Mouse (Mus musculus): ENCODE data around the gene Phyh.
"Not testable (repeated sequence)": the region's sequence is repeated elsewhere in the genome, so short reads cannot be mapped to it uniquely, and the experiment has no call there.

Phyh gene

DNA sequence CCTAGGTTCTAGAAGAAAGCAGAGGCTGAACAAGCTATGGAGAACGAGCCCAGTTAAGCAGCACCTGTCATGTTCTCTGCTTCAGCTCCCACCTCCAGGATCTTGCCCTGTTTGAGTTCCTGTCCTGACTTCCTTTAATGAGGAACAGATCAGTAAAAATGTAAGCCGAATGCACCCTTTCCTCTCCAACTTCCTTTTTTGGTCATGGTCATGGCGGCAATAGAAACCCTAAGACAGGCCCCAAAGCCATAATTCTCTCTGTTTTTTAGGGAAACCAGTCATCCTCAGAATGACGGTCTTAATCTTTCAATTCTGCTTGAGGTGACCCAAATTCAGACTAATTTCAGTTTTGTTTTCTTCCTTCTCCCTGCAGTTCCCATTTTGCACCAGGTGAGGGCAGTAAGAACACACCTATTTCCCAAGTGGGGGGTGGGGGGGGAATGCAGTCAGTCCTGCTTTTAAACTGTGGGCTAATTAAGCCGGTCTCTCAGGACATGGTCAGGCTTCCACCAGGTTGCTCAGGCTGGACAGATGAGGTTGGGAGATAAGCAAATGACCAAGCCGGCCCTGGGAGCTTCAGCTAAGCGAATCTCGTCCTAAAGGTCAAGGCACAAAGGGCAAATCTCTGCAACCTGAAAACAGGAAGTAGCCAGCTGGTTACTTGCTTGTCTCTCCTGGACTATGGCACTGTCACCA lies 1.3 kb upstream of the Phyh start:
- DNase-seq (ENCODE audit: low spot score), result no peak

DNA sequence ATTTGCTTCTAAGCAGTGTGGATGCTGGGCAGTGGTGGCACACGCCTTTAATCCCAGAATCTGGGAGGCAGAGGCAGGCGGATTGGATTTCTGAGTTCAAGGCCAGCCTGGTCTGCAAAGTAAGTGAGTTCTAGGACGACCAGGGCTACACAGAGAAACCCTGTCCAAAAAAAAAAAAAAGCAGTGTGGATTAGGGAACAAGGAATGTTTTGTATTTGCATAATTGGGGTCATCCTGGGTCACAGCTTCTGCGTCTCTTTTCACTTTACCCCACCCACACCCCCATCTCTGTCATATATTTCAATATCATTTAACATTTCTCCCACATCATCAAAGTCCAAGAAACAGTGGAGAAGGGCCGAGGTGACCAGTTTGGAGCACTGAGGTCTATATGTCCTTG lies 2.2 kb downstream of the Phyh start:
- DNase-seq (ENCODE audit: low spot score), result no peak

DNA sequence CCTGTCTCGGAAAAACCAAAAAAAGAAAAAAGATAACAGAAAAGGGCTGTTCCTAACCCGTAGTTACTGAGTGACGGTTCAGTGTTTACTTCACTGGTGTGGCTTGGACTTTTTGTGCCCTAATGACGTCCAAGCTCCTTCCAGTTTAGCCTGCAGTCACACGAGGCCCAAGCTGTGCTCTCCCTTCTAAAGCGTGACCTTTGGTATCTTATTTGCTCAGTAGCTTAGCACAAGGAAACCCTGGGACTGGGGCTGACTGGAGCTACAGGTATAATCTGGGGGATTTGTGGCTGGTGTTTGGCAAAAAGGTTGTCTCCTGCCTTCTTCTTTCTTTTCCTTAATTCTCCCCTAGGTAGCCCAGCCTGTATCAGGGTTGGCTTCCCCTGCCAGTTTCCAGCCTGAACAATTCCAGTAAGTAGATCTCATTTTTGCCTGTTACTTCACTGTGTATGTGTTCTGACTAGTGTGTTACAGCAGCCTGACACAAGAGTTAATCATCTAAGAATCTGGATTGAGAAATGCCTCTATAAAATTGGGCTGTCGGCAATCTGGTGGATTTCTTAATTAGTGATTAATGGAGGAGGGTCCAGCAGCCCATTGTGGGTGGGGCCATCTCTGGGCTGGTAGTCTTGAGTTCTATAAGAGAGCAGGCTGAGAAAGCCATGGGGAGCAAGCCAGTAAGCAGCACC lies 3.8 kb downstream of the Phyh start:
- DNase-seq (ENCODE audit: low spot score), result no peak

DNA sequence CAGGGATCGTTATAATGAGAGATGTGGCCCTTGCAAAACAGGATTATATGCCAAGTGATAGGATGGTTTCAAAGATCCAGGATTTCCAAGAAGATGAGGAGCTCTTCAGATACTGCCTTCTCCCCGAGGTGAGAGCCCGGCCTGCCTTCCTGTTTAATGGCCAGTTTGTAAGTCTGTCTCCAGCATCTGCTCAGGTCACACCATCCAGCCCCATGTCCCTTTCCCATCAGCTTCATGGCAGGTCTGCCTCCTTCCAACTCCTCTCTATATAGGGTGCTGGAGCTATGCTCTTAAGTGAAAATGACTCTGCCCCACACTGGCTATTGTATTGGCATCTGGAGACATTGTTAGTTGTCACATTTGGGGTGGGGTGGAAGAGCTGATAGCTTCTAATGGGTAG lies 8.6 kb downstream of the Phyh start:
- DNase-seq (ENCODE audit: low spot score), result no peak

DNA sequence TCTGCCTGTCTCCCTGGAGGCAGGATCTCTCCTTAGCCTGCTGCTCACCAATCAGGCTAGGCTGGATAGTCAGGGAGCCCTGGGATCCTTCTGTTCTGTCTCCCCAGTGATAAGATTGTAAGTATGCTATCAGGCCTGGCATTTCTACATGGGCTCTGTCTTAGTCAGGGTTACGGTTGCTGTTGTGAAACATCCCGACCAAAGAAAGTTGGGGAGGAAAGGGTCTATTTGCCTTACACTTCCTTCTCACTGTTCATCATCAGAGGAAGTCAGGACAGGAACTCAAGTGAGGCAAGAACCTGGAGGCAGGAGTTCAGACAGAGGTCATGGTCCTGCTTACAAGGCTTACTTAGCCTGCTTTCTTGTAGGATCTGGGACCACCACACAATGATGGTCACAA lies 10.4 kb downstream of the Phyh start:
- no peak for DNase-seq (ENCODE audit: low spot score)

DNA sequence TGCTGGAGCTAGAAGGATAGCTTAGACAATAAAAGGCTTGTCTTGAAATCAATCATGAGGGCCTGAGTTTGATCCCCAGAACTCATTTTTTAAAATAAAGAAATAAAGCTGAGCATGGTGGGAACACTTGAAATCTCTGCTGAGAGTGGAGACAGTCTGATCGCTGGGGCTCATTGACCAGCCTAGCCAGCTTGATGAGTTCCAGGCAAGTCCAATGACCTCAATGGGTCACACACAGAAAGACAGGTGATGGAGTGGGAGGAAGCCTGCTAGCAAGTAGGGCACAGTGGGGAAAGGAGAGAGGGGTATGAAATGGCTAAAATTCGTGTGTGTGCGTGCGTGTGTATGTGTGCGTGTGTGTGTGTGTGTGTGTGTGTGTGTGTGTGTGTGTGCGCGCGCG lies 15.7 kb downstream of the Phyh start:
- no peak for DNase-seq (ENCODE audit: low spot score)

DNA sequence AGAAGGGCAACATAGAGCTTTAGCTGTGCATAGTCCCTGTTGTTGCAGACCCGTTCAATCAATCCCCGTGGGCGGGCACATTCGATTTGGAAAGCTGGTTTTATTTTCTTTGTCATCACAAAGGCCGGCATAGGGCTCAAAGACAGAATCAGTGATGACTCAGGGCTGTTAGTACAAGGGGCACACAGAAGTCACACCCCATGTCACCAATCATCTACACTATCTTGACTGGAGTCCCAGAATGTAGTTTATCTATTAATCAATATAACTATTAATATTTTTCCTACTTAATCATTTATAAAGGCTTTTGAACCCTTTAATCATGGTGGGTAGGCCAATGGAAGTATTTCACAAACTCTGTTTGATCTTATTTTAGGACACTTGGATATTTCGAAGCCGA lies 19.1 kb downstream of the Phyh start:
- no peak for DNase-seq (ENCODE audit: low spot score)

DNA sequence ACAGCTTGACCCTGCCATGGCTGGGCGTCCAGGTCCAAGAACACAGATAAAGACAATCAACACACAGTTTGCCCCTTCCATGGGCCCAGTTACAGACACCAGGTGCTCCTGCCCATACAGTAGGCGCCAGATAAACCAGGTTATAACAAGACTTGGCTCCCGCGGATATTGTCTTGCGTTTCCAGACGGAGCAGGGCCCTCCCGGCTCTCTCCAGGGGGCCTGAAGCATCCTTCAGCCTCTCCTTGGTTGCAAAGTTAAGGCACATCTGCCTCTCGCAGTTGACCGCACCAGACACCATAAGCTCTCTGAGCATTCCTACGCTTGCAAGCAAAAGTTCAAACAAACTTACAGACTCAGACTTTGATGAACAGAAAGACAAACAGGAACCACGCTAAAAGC lies 22.0 kb downstream of the Phyh start:
- DNase-seq (ENCODE audit: low spot score), result no peak

DNA sequence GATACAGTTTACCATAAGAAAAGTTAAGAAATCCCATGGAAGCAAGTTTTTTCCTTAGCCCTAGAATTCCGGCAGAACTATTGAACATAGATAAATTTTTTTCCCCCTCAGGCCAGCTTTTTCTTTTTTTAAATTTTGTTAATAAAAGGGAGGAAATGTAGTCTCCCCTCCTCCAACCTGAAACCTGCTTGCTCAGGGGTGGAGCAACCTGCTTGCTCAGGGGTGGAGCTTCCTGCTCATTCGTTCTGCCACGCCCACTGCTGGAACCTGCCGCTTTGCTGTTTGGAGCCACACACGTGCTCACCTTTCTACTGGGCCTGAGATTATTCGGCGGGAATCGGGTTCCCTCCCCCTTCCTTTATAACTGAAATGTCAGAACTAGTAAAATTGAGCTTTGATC lies 30.9 kb downstream of the Phyh start:
- DNase-seq (ENCODE audit: low spot score), result not testable (repeated sequence)

DNA sequence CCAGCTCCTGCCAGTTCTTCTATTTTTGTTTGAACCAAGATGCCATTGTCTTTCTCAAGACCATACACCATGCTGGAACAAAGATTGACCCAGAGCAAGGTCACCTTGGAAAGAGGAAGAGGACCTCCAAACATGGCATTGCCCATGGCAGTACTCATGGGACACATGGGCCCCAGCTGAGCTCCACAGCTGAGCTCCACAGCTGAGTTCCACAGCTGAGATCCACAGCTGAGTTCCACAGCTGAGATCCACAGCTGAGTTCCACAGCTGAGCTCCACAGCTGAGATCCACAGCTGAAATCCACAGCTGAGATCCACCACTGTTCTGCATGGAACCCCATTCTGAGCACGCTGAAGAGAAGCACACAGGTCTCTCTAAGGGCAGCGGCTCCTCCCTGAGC lies 32.2 kb downstream of the Phyh start:
- no peak for DNase-seq (ENCODE audit: low spot score)

DNA sequence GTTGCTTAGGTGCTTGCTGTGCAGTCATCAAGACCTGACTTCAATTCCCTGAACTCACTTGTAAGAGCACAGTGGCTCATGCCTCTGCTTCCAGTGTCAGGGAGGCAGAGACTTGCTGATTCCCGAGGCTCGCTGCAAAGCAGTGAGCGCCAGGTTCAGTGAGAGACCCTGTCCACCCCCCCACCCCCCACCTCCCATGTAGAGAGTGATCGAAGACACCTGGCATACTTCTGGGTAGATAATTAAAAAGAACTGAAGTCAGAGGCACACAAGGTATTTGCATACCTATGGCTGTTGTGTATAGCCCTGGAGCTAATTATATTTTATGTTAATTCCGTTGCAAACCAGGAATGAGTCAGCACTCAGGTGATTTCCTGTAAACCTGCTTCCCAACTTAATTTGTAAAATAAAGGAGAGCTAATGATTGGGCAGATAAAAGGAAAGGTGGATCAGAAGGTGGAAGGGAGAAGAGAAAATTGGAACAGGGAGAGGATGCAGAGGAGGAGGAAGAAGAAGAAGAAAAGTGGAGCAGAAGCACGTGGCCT lies 35.5 kb downstream of the Phyh start:
- no peak for DNase-seq (ENCODE audit: low spot score)

DNA sequence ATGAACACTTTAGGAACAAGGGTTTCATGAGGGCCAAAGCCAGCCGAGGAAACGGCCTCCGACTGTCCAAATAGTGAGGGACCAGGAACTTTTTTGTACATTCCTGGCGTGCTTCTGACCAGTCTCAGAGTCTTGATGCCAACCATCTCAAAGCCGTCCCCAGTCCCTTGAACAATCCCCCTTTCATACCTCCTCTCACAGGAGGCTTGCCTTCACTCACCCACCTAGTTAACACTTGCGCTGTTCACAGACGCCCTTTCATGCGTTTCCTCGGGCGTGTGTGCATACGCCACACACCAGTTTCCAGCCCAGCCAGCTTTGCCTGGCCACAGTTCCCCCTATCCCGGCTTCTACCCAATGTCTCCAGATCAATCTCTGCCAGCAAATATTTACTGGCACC lies 39.2 kb downstream of the Phyh start:
- no peak for DNase-seq (ENCODE audit: low spot score)

DNA sequence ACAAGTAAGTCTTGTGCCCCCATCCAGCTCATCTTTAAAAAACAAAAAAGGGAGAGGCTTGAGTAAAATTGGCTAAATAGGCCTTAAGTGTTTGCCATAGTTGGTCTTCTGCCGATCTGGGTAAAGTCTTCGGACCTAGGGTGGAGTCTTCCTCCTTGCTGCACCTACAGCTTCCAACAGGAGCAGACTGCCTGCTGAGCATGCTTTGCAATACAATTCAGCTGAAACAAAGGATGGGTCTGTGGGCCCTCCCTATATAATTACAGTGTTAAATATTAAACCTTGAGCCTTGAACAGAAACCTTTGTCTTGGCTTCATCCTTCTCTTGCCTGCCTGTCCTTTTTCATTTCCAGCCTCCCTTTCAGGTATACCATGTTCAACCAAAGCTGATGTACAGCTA lies 49.0 kb downstream of the Phyh start:
- DNase-seq (ENCODE audit: low spot score), result no peak

DNA sequence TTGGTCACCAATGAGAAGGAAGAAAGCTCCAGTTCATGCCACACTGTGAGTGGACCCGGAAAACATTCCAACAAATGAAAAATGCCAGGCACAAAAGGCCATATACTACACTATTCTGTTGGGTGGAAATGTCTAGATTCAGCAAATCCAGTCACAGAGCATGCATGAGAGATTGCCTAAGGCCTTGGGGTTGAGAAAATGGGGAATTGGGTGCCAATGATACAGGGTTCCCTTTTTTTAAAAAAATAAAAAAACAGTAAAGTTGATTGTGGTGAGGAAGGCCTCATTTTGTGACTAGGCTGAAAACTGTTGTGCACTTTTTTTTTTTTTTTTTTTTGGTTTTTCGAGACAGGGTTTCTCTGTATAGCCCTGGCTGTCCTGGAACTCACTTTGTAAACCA lies 50.3 kb downstream of the Phyh start:
- no peak for DNase-seq (ENCODE audit: low spot score)

DNA sequence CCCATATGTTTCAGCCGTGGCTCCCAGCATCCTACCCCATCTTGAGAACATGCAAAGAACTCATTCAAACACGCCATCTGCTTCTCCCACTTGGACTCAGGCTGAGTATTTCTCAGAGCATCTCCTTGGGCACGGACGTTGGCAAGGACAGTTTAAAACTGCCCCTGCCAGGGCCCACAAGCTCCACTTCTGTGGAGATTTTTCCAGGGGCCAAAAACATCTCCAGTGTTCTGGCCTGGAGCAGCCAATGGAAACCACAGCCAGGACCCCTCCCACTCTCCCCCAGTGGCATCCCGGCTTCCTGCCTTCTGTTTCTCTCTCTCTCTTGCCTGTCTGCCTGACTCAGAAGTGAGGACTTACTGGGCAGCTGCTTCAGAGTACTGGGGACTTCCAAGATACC lies 57.0 kb downstream of the Phyh start, which contains the start of gene Ucma:
Ucma (plus strand) TSS at position 316 of the 400 bp plus-strand sequence.
- no peak for DNase-seq (ENCODE audit: low spot score)

DNA sequence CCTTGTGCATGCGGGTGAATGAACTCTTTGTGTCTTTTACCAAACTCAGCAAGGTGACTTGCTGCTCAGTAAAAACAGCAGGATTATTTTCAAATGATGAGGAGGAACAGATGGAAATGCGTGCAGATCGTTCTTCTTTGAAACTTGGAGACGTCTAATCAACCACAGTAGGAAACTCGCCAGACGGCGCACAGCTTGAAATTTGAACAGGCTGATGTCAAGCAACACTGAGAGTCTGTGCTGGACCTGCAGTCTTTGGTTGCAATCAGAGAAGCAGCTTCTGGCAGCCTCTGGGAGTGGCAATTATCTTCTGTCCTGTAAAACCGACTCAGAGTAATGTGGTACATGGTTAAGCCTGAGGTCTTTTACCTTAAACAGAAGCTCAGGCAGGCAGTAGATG lies 59.3 kb downstream of the Phyh start:
- DNase-seq (ENCODE audit: low spot score), result no peak

DNA sequence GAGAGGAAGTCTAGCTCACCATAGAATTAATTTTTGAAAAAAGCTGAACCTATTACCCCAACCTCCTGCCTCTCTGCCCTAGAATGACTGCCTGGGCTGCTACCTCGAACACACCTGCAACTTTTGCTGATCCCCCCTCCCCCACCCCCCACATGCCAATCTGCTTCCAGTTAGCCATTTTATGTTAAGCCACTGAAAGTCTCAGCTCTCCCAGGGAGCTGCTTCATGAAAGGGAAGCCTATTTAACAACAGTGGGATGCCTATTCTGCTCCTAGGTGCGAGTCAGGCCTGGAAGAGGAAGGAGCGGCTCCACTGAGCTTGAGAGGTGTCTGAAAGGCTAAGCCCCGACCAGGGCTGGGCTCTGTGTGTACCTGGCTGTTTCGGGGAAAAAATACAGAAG lies 65.2 kb downstream of the Phyh start:
- DNase-seq (ENCODE audit: low spot score), result no peak

DNA sequence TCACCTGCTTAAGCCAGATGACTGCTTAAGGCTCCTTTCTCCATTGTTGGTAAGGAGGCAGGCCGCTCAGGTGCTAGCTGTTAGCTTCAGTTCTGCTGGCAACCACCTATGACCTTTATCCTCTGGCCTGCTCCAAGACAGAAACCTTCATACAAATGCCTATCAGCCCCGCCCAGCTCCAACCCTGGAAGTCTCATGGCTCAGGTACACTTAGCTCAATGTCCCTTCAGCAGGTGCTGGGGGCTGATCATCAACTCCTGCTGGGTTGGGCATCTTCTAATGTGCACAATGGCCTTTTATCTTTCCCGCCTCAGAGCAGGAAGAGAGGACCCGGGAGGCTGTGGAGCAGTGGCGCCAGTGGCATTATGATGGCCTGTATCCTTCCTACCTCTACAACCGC lies 66.2 kb downstream of the Phyh start:
- no peak for DNase-seq (ENCODE audit: low spot score)

DNA sequence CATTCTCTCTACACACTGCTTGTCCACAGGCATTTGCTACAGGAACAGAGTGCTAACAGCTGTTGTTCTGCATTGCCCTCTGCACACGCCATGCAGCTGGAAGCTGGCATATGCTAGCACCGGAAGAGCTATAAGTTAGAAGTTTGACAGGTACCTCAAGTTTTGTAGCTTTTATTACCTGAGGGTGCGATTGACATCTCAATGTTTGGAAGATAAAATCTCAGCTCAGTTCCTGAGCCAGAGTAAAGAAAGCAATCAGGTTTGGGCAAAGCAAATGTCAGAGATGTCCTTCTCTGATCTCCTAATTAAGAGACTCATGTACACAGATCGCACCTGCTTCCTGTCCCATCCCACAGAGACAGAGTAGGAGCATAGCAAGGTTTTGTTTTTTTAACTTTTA lies 68.0 kb downstream of the Phyh start:
- no peak for DNase-seq (ENCODE audit: low spot score)

DNA sequence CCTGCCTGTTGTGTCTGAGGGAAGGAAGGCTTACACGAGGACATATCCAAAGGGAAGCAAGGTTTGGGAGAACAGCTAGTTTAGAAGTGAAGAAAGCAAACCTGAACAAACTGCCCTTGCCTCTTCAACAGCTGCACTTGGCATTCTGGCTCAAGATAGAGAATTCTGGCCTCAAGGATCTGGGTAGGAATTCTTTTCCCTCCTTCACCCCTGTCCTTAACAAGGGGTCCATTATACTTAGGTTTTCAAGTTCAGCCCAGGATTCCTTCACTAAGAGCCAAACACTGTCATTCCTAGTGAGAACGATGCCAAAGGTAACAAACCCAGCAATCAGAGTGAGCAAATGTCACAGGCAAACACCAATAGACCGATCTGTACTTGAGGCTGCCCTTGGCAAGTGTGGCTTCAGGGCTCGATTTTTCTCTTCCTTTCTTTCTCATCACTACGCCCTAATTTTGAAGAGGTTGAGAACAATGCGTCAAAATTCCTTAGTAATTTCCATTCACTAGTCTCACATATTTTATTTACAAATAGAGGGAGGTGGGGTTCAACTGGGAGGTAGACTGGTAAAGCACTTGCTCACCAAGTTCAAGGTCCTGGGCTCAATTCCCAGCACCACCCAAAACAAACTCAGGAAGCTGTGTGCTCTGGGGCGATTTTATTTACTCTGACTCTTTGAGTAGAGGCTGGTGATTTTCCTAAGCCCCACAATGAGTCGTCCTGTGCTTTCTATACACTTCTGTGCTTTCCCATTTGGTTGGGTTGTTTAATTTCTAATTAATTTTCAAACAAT lies 68.8 kb downstream of the Phyh start:
- no peak for DNase-seq (ENCODE audit: low spot score)

Data from left cerebral cortex, adult 11 months (tissue).